30 mouse cellular contexts compared by ENCODE assay signal in genomic region chrX:47482728-47483127, GRCm38 (mm10).
DNase-seq lines count a peak whose midpoint lies in the region; ATAC-seq and TF ChIP-seq lines count a peak whose summit lies in the region.
"Had no signal": no experiment of that assay in that cellular context is flagged by ENCODE, and none has a peak within 500 bp of the region (broad histone marks: within the 10 kb centered on the region; RNA-seq: fewer than 3 reads in every experiment).

No protein-coding gene starts in this region.

- no peak overlapping the region for H3K4me2 ChIP-seq in liver, embryonic 11.5 days
- no peak overlapping the region for H3K4me2 ChIP-seq in hindbrain, embryonic 12.5 days (replicated peaks)
- H3K4me2 ChIP-seq: embryonic facial prominence, embryonic 15.5 days; forebrain, embryonic 12.5 days; intestine, embryonic 15.5 days; limb, embryonic 12.5 days; midbrain, embryonic 11.5 days; neural tube, embryonic 12.5 days had no signal

- no peak overlapping the region for H3K9ac ChIP-seq in liver, embryonic 11.5 days (ENCODE audit: low read depth, low read length)
- H3K9ac ChIP-seq in hindbrain, embryonic 12.5 days, result no peak overlapping the region
- H3K9ac ChIP-seq: embryonic facial prominence, embryonic 15.5 days; forebrain, embryonic 12.5 days; forebrain, postnatal 0 days; intestine, embryonic 15.5 days; limb, embryonic 12.5 days; neural tube, embryonic 12.5 days had no signal

- intact Hi-C loops in left cerebral cortex, postnatal 4 days (cut with DNase I), result no loop called here
- intact Hi-C loops in left cerebral cortex, adult 2 months (cut with DNase I), result no loop called here

- H3K9me3 ChIP-seq in liver, embryonic 11.5 days (ENCODE audit: control insufficient read depth, low read length), result no peaks in the 10 kb centered on the region
- H3K9me3 ChIP-seq in hindbrain, embryonic 12.5 days (replicated peaks), result no peaks in the 10 kb centered on the region
- H3K9me3 ChIP-seq: embryonic facial prominence, embryonic 10.5 days; embryonic facial prominence, embryonic 15.5 days; forebrain, embryonic 12.5 days; hindbrain, embryonic 10.5 days; intestine, embryonic 15.5 days; limb, embryonic 12.5 days; neural tube, embryonic 12.5 days had no signal

- H3K36me3 ChIP-seq in liver, embryonic 11.5 days (ENCODE audit: control insufficient read depth, insufficient read depth, low read length), result no peaks in the 10 kb centered on the region
- no peaks in the 10 kb centered on the region for H3K36me3 ChIP-seq in hindbrain, embryonic 12.5 days
- H3K36me3 ChIP-seq: embryonic facial prominence, embryonic 10.5 days; embryonic facial prominence, embryonic 15.5 days; forebrain, embryonic 12.5 days; hindbrain, embryonic 10.5 days; intestine, embryonic 15.5 days; limb, embryonic 12.5 days; neural tube, embryonic 12.5 days had no signal

- peak; percentile 5 for DNase-seq in left cerebral cortex, adult 11 months (ENCODE audit: low spot score)
- no peak for DNase-seq in left cerebral cortex, postnatal 4 days
- DNase-seq in brain, adult 2 months (ENCODE audit: low read depth, low spot score), result peak; percentile 69
- peak; percentile 9 to 11 for DNase-seq in left cerebral cortex, adult 2 months (ENCODE audit: extremely low spot score in 1 of 2, low spot score in 2 of 2)
- DNase-seq in telencephalon, adult 2 months (ENCODE audit: low read depth, low spot score), result peak; percentile 39
- no peak for DNase-seq in liver, embryonic 11.5 days (ENCODE audit: low spot score)
- DNase-seq: adrenal gland, postnatal 25 days; cerebellum, adult 2 months; cerebellum, postnatal 25 days; forebrain, postnatal 0 days; heart, postnatal 14 days; kidney, adult 2 months; layer of hippocampus, postnatal 36 days; lung, postnatal 36 days; thymus, adult 2 months; thymus, postnatal 36 days had no signal

- no peak overlapping the region for H3K4me3 ChIP-seq in left cerebral cortex, adult 2 months
- H3K4me3 ChIP-seq in liver, embryonic 11.5 days (ENCODE audit: low read depth, low read length), result no peak overlapping the region
- no peak overlapping the region for H3K4me3 ChIP-seq in hindbrain, embryonic 12.5 days
- H3K4me3 ChIP-seq: embryonic facial prominence, embryonic 10.5 days; embryonic facial prominence, embryonic 15.5 days; forebrain, embryonic 12.5 days; hindbrain, embryonic 10.5 days; intestine, embryonic 15.5 days; limb, embryonic 12.5 days; myocyte; neural tube, embryonic 12.5 days had no signal

- ATAC-seq in liver, embryonic 11.5 days (replicated peaks; ENCODE audit: low FRiP score), result no peak
- ATAC-seq in hindbrain, embryonic 12.5 days (ENCODE audit: low FRiP score), result no peak
- ATAC-seq: CD4-positive, CD25-positive, alpha-beta regulatory T cell, adult 4 months; forebrain, postnatal 0 days; hindbrain, embryonic 16.5 days; intestine, embryonic 15.5 days; midbrain, embryonic 16.5 days had no signal

- H3K27ac ChIP-seq in left cerebral cortex, adult 2 months, result no peak overlapping the region
- no peak overlapping the region for H3K27ac ChIP-seq in liver, embryonic 11.5 days (ENCODE audit: low read depth, low read length)
- no peak overlapping the region for H3K27ac ChIP-seq in hindbrain, embryonic 12.5 days
- H3K27ac ChIP-seq: embryonic facial prominence, embryonic 10.5 days; embryonic facial prominence, embryonic 15.5 days; forebrain, embryonic 12.5 days; hindbrain, embryonic 10.5 days; intestine, embryonic 15.5 days; limb, embryonic 12.5 days; neural tube, embryonic 12.5 days; stomach, postnatal 0 days had no signal

- no peaks in the 10 kb centered on the region for H3K27me3 ChIP-seq in liver, embryonic 11.5 days (replicated peaks; ENCODE audit: control insufficient read depth, insufficient read depth, low read length)
- H3K27me3 ChIP-seq in hindbrain, embryonic 12.5 days, result no peaks in the 10 kb centered on the region
- H3K27me3 ChIP-seq: embryonic facial prominence, embryonic 15.5 days; forebrain, embryonic 12.5 days; intestine, embryonic 15.5 days; limb, embryonic 12.5 days; neural tube, embryonic 12.5 days had no signal

- no peak for TF ChIP-seq CTCF in left cerebral cortex, adult 2 months (IDR thresholded peaks at IDR 0.05)

- no peaks in the 10 kb centered on the region for H3K4me1 ChIP-seq in liver, embryonic 11.5 days (replicated peaks; ENCODE audit: control insufficient read depth, insufficient read depth, low read length)
- H3K4me1 ChIP-seq in hindbrain, embryonic 12.5 days, result no peaks in the 10 kb centered on the region
- H3K4me1 ChIP-seq: embryonic facial prominence, embryonic 10.5 days; embryonic facial prominence, embryonic 15.5 days; forebrain, embryonic 12.5 days; hindbrain, embryonic 10.5 days; intestine, embryonic 15.5 days; limb, embryonic 12.5 days; neural tube, embryonic 12.5 days had no signal

- WGBS in liver, embryonic 11.5 days, result 55% methylated on average over 3 of the region's 3 CpGs
- WGBS in hindbrain, embryonic 12.5 days, result 47% methylated on average over 3 of the region's 3 CpGs

Comparison
In these comparisons a context has a peak if more than half of its experiments do, and no peak if none do; other contexts are left out.
1. DNase-seq: peak in left cerebral cortex, adult 11 months (single experiment), brain, adult 2 months (single experiment), left cerebral cortex, adult 2 months (2 of 2) and telencephalon, adult 2 months (single experiment); none in left cerebral cortex, postnatal 4 days (single experiment) and liver, embryonic 11.5 days (single experiment).